Mouse (Mus musculus) C2C12 (cell line): Measurements from ENCODE around the gene Naa25.

ENCODE experiments used
- CEBPB ChIP-seq: IDR thresholded peaks from one replicate; pipeline ENCODE4 v1.6.1; 2011; ENCODE audit warnings: low read depth, mild to moderate bottlenecking, control low read depth, moderate library complexity
- CTCF ChIP-seq: IDR thresholded peaks from one replicate; pipeline ENCODE4 v1.5.1; 2011; ENCODE audit not compliant: control insufficient read depth, insufficient read depth, insufficient read length
- FOSL1 ChIP-seq: IDR thresholded peaks from one replicate; pipeline ENCODE4 v1.8.0; 2011; ENCODE audit warnings: mild to moderate bottlenecking, low read length; ENCODE audit not compliant: poor library complexity, insufficient read depth, severe bottlenecking
- MAX ChIP-seq: IDR thresholded peaks from one replicate; pipeline ENCODE4 v1.6.1; 2011; ENCODE audit warnings: mild to moderate bottlenecking, control low read depth
- MYOD1 ChIP-seq: IDR thresholded peaks from one replicate; pipeline ENCODE4 v1.6.1; 2011; ENCODE audit warnings: low read depth; ENCODE audit not compliant: control insufficient read depth, insufficient read length
- MYOG ChIP-seq: IDR thresholded peaks from one replicate; pipeline ENCODE4 v1.6.1; 2011; ENCODE audit not compliant: control insufficient read depth, insufficient read length; ENCODE audit errors: extremely low read depth
- USF1 ChIP-seq: IDR thresholded peaks from one replicate; pipeline ENCODE4 v1.6.1; 2011; ENCODE audit warnings: low read depth, mild to moderate bottlenecking, control low read depth, moderate library complexity

GRCm38 (mm10) chr5:121383857-121384756, 13.6 kb upstream of the Naa25 start:
- TF ChIP-seq USF1 (no peak), CTCF (no peak), MAX (no peak), MYOG (no peak), MYOD1 (no peak), FOSL1 (no peak), CEBPB (no peak)
